Mouse (Mus musculus) heart, embryonic 13.5 days (tissue): ENCODE results near the gene Ttyh3. TPM values are rescaled to one million over a fixed set of nuclear protein-coding genes. Genes with fewer than 3 reads are reported as not detected.

Experiments
- ATAC-seq: fragments of 200-750 bp; cut with Nextera tagmentation; 2 replicates; pipeline ENCODE4 v1.8.0; 2017; ENCODE audit warnings: moderate TSS enrichment; ENCODE audit not compliant: insufficient number of reproducible peaks, low FRiP score, low TSS enrichment; ENCODE audit errors: extremely low read depth
- H3K27ac ChIP-seq: fragments of 300-500 bp; sonication (generic); replicated peaks from 2 replicates; pipeline ENCODE4 v1.5.1; 2015; ENCODE audit warnings: moderate library complexity, mild to moderate bottlenecking, inconsistent platforms
- H3K27me3 ChIP-seq: fragments of 300-500 bp; sonication (generic); replicated peaks from 2 replicates; pipeline ENCODE4 v1.6.1; 2015; ENCODE audit warnings: mild to moderate bottlenecking, inconsistent platforms
- H3K36me3 ChIP-seq: fragments of 300-500 bp; sonication (generic); 2 replicates; pipeline ENCODE4 v1.6.1; 2015; ENCODE audit warnings: mild to moderate bottlenecking, inconsistent platforms
- H3K4me1 ChIP-seq: fragments of 300-500 bp; sonication (generic); 2 replicates; pipeline ENCODE4 v1.6.1; 2015; ENCODE audit warnings: inconsistent platforms
- H3K4me2 ChIP-seq: fragments of 300-500 bp; sonication (generic); 2 replicates; pipeline ENCODE4 v1.6.1; 2015; ENCODE audit warnings: inconsistent platforms, mild to moderate bottlenecking, moderate library complexity
- H3K4me3 ChIP-seq: fragments of 300-500 bp; sonication (generic); 2 replicates; pipeline ENCODE4 v1.5.1; 2015; ENCODE audit warnings: moderate library complexity, mild to moderate bottlenecking, inconsistent platforms
- H3K9ac ChIP-seq: fragments of 300-500 bp; sonication (generic); 2 replicates; pipeline ENCODE4 v1.6.1; 2015; ENCODE audit warnings: inconsistent platforms, mild to moderate bottlenecking, moderate library complexity
- H3K9me3 ChIP-seq: fragments of 300-500 bp; sonication (generic); 2 replicates; pipeline ENCODE4 v1.6.1; 2016; ENCODE audit warnings: inconsistent platforms
- WGBS: fragments of 180-500 bp; shearing (Covaris S2); methylation state at CpG from one replicate; pipeline ENCODE4 v1.1.7; 2015; ENCODE audit warnings: mixed read lengths; 5-methylcytosine and 5-hydroxymethylcytosine counted together
- polyA plus RNA-seq: library from polyadenylated mRNA; unstranded; fragments of >200 nt; fragmentation: Nextera tagmentation; extraction: Ambion mirVana; gene quantifications from 2 replicates; pipeline ENCODE4 v1.2.1, GENCODE M21; 2015

Gene Ttyh3
- polyA plus RNA-seq, 1 experiment from 2014 or later = 25.0 TPM

GRCm38 (mm10) chr5:140641254-140641928 is 7.4 kb downstream of the Ttyh3 start:
- 48% methylated on average over 10 of the region's 10 CpGs for WGBS
- Histone ChIP-seq H3K27me3 (no peaks in the 10 kb centered on the region), H3K9me3 (no peaks in the 10 kb centered on the region), H3K36me3 (peaks cover 68% of the 10 kb centered on the region), H3K4me3 (no peak overlapping the region), H3K9ac (peak overlapping the region; percentile 50), H3K4me2 (peak overlapping the region; percentile 41), H3K4me1 (peaks cover 83% of the 10 kb centered on the region), H3K27ac (peak overlapping the region; percentile 80)
- ATAC-seq = 0 out of 2 replicates have a peak, but pooled peaks have one; percentile 12

- Histone ChIP-seq H3K4me2 (no peak overlapping the region), H3K9ac (0 out of 2 replicates have a peak overlapping the region, but pooled peaks have one; percentile 50), H3K9me3 (no peaks in the 10 kb centered on the region), H3K4me1 (peaks cover 77% of the 10 kb centered on the region), H3K27me3 (no peaks in the 10 kb centered on the region), H3K36me3 (peaks cover 69% of the 10 kb centered on the region), H3K4me3 (no peak overlapping the region), H3K27ac (peak overlapping the region; percentile 80)
- no peak for ATAC-seq
- 76% methylated on average over 2 of the region's 2 CpGs for WGBS
Observed at GRCm38 (mm10) chr5:140640812-140641211, 8.0 kb downstream of the Ttyh3 start.

- H3K27me3 ChIP-seq = no peaks in the 10 kb centered on the region
- H3K27ac ChIP-seq = no peak overlapping the region
- peaks cover 70% of the 10 kb centered on the region for H3K36me3 ChIP-seq
- H3K9me3 ChIP-seq = no peaks in the 10 kb centered on the region
- 77% methylated on average over 14 of the region's 14 CpGs for WGBS
- H3K4me1 ChIP-seq = peaks cover 68% of the 10 kb centered on the region
- H3K9ac ChIP-seq = peak overlapping the region; percentile 56
- no peak for ATAC-seq
- H3K4me2 ChIP-seq = no peak overlapping the region
- H3K4me3 ChIP-seq = no peak overlapping the region
Observed at GRCm38 (mm10) chr5:140639871-140640270, 9.0 kb downstream of the Ttyh3 start.

GRCm38 (mm10) chr5:140639312-140639711 is 9.5 kb downstream of the Ttyh3 start:
- Histone ChIP-seq H3K27me3 (no peaks in the 10 kb centered on the region), H3K9me3 (no peaks in the 10 kb centered on the region), H3K4me2 (no peak overlapping the region), H3K9ac (no peak overlapping the region), H3K4me3 (no peak overlapping the region), H3K4me1 (peaks cover 62% of the 10 kb centered on the region), H3K27ac (no peak overlapping the region), H3K36me3 (peaks cover 70% of the 10 kb centered on the region)
- ATAC-seq = no peak
- WGBS = 85% methylated on average over 4 of the region's 4 CpGs

- no peak for ATAC-seq
- H3K27me3 ChIP-seq = no peaks in the 10 kb centered on the region
- H3K4me2 ChIP-seq = no peak overlapping the region
- no peak overlapping the region for H3K27ac ChIP-seq
- H3K9me3 ChIP-seq = no peaks in the 10 kb centered on the region
- peaks cover 70% of the 10 kb centered on the region for H3K36me3 ChIP-seq
- H3K4me1 ChIP-seq = peaks cover 54% of the 10 kb centered on the region
- H3K9ac ChIP-seq = no peak overlapping the region
- no peak overlapping the region for H3K4me3 ChIP-seq
- WGBS = 86% methylated on average over 6 of the region's 6 CpGs
Observed at GRCm38 (mm10) chr5:140638484-140638883, 10.3 kb downstream of the Ttyh3 start.

- Histone ChIP-seq H3K4me3 (no peak overlapping the region), H3K36me3 (peaks cover 70% of the 10 kb centered on the region), H3K4me2 (no peak overlapping the region), H3K4me1 (peaks cover 49% of the 10 kb centered on the region), H3K27me3 (no peaks in the 10 kb centered on the region), H3K9ac (no peak overlapping the region), H3K27ac (no peak overlapping the region), H3K9me3 (no peaks in the 10 kb centered on the region)
- 76% methylated on average over 3 of the region's 3 CpGs for WGBS
- ATAC-seq = no peak
Observed at GRCm38 (mm10) chr5:140637989-140638388, 10.8 kb downstream of the Ttyh3 start.

GRCm38 (mm10) chr5:140637058-140637410 is 11.8 kb downstream of the Ttyh3 start:
- no peak overlapping the region for H3K27ac ChIP-seq
- no peaks in the 10 kb centered on the region for H3K27me3 ChIP-seq
- no peak for ATAC-seq
- peaks cover 80% of the 10 kb centered on the region for H3K36me3 ChIP-seq
- peaks cover 39% of the 10 kb centered on the region for H3K4me1 ChIP-seq
- H3K9ac ChIP-seq = no peak overlapping the region
- 81% methylated on average over 6 of the region's 6 CpGs for WGBS
- no peak overlapping the region for H3K4me3 ChIP-seq
- no peaks in the 10 kb centered on the region for H3K9me3 ChIP-seq
- H3K4me2 ChIP-seq = no peak overlapping the region

- Histone ChIP-seq H3K27me3 (no peaks in the 10 kb centered on the region), H3K4me3 (no peak overlapping the region), H3K9me3 (no peaks in the 10 kb centered on the region), H3K27ac (no peak overlapping the region), H3K4me1 (peaks cover 34% of the 10 kb centered on the region), H3K4me2 (no peak overlapping the region), H3K36me3 (peaks cover 85% of the 10 kb centered on the region), H3K9ac (no peak overlapping the region)
- WGBS = 84% methylated on average over 7 of the region's 7 CpGs
- ATAC-seq = no peak
Observed at GRCm38 (mm10) chr5:140636316-140637057, 12.3 kb downstream of the Ttyh3 start.

GRCm38 (mm10) chr5:140634798-140635722 is 13.8 kb downstream of the Ttyh3 start:
- no peak overlapping the region for H3K27ac ChIP-seq
- H3K36me3 ChIP-seq = peaks cover 98% of the 10 kb centered on the region
- no peaks in the 10 kb centered on the region for H3K9me3 ChIP-seq
- ATAC-seq = no peak
- H3K4me2 ChIP-seq = no peak overlapping the region
- no peak overlapping the region for H3K9ac ChIP-seq
- peaks cover 20% of the 10 kb centered on the region for H3K4me1 ChIP-seq
- H3K27me3 ChIP-seq = no peaks in the 10 kb centered on the region
- no peak overlapping the region for H3K4me3 ChIP-seq
- WGBS = 91% methylated on average over 26 of the region's 26 CpGs

- peaks cover 11% of the 10 kb centered on the region; the same call in 1 of the 2 replicates for H3K4me1 ChIP-seq
- peaks cover 100% of the 10 kb centered on the region for H3K36me3 ChIP-seq
- no peak overlapping the region for H3K4me3 ChIP-seq
- H3K9me3 ChIP-seq = 0 out of 2 replicates have a peak, but pooled peaks cover 3% of the 10 kb centered on the region
- H3K9ac ChIP-seq = no peak overlapping the region
- no peak for ATAC-seq
- H3K27ac ChIP-seq = no peak overlapping the region
- H3K4me2 ChIP-seq = no peak overlapping the region
- H3K27me3 ChIP-seq = no peaks in the 10 kb centered on the region
- 82% methylated on average over 7 of the region's 7 CpGs for WGBS
Observed at GRCm38 (mm10) chr5:140633432-140633831, 15.4 kb downstream of the Ttyh3 start.

GRCm38 (mm10) chr5:140628995-140629394 is 19.8 kb downstream of the Ttyh3 start:
- Histone ChIP-seq H3K36me3 (peaks cover 97% of the 10 kb centered on the region), H3K27me3 (no peaks in the 10 kb centered on the region), H3K4me2 (no peak overlapping the region), H3K4me1 (no peaks in the 10 kb centered on the region), H3K4me3 (no peak overlapping the region), H3K27ac (no peak overlapping the region), H3K9ac (no peak overlapping the region), H3K9me3 (peaks cover 10% of the 10 kb centered on the region)
- 91% methylated on average over 9 of the region's 9 CpGs for WGBS
- no peak for ATAC-seq
